In the genomic region with DNA sequence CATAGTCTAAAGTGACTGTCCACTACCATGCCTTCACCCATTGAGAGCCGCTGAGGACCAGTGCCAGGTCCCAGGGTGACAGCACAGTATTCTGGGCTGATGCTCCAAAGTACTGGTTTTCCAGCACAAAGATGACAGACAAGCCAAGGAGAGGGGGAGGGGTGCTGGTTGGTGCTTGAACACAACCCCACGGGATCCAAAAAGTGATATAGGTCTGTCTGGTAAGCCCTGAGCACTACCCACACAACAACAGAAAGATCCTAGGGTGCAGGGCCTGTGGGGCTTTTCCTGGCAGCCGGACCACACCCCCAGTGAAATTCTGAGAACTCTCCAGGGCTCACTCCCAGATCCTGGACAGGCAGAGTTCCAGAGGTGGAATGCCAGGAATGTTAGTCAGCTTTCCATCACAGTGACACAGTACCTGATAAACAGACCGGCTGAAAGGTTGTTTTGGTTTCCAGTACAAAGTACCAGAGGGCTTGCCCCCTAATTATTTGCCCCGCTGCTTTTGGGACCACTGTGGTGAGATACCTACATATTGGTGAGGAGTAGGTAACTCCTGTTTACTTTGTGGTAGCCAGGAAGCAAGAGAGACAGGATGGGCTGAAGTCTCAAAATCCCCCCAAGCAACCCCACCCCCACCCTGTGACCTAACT, we compare ENCODE assay signal across 9 mouse cellular contexts. TPM values are rescaled to one million over a fixed set of nuclear protein-coding genes. Genes with fewer than 3 reads are reported as not detected.
DNase-seq lines count a peak whose midpoint lies in the region; ATAC-seq and TF ChIP-seq lines count a peak whose summit lies in the region.
"Had no signal": no experiment of that assay in that cellular context is flagged by ENCODE, and none has a peak within 500 bp of the region (broad histone marks: within the 10 kb centered on the region; RNA-seq: fewer than 3 reads in every experiment).

No protein-coding gene starts in this region.

- DNase-seq in midbrain, embryonic 10.5 days (ENCODE audit: low spot score) = no peak
- no peak for DNase-seq in midbrain, postnatal 0 days (ENCODE audit: low spot score)
- peak; percentile 76 to 85 for DNase-seq in heart, postnatal 36 days
- DNase-seq in frontal cortex, postnatal 10 days (ENCODE audit: low spot score in 2 of 2) = no peak
- no peak for DNase-seq in left cerebral cortex, adult 18-20 months (ENCODE audit: low spot score in 2 of 2)

- H3K9ac ChIP-seq in midbrain, postnatal 0 days (replicated peaks; ENCODE audit: low read length, poor library complexity, severe bottlenecking) = no peak overlapping the region
- H3K9ac ChIP-seq in liver, embryonic 15.5 days = no peak overlapping the region
- H3K9ac ChIP-seq: neural tube, embryonic 12.5 days had no signal

- peaks cover 58% of the 10 kb centered on the region for H3K4me1 ChIP-seq in midbrain, embryonic 10.5 days
- H3K4me1 ChIP-seq in midbrain, postnatal 0 days (ENCODE audit: insufficient read depth, low read length) = peaks cover 6% of the 10 kb centered on the region; the same call in 1 of the 2 replicates
- no peaks in the 10 kb centered on the region for H3K4me1 ChIP-seq in cortical plate, adult 2 months (ENCODE audit: control insufficient read depth, insufficient read depth, low read length)
- peaks cover 55% of the 10 kb centered on the region for H3K4me1 ChIP-seq in liver, embryonic 15.5 days (replicated peaks)

- intact Hi-C loops in heart, postnatal 36 days (cut with DNase I) = loop anchor here (1.0 to 5.0 kb wide), 2 partner anchors 30 to 115 kb away; partner anchors contain the start of gene Zbed4

- TF ChIP-seq CTCF in midbrain, postnatal 0 days (IDR thresholded peaks at IDR 0.05) = no peak
- no peak for TF ChIP-seq CTCF in cortical plate, adult 2 months (IDR thresholded peaks at IDR 0.05; ENCODE audit: extremely low read depth, insufficient read depth, low read length)

- no peak for ATAC-seq in midbrain, postnatal 0 days (ENCODE audit: low FRiP score)
- ATAC-seq in liver, embryonic 15.5 days (ENCODE audit: insufficient read depth) = peak; percentile 3; the same call in 1 of the 2 replicates
- ATAC-seq in frontal cortex, adult (ENCODE audit: low TSS enrichment) = no peak

- no peak for TF ChIP-seq POLR2A in cortical plate, adult 2 months (IDR thresholded peaks at IDR 0.05; ENCODE audit: extremely low read depth, insufficient read depth, low read length)

- 0 out of 2 replicates have a peak, but pooled peaks cover 7% of the 10 kb centered on the region for H3K9me3 ChIP-seq in midbrain, embryonic 10.5 days (replicated peaks)
- no peaks in the 10 kb centered on the region for H3K9me3 ChIP-seq in midbrain, postnatal 0 days (ENCODE audit: low read length)
- H3K9me3 ChIP-seq in liver, embryonic 15.5 days (replicated peaks) = no peaks in the 10 kb centered on the region

- WGBS in midbrain, embryonic 10.5 days = 43% methylated on average over 5 of the region's 5 CpGs
- 33% methylated on average over 5 of the region's 5 CpGs for WGBS in midbrain, postnatal 0 days
- WGBS in liver, embryonic 15.5 days (ENCODE audit: insufficient replicate concordance) = 29% methylated on average over 5 of the region's 5 CpGs

- peak overlapping the region; percentile 50 for H3K27ac ChIP-seq in midbrain, embryonic 10.5 days (replicated peaks)
- H3K27ac ChIP-seq in midbrain, postnatal 0 days (ENCODE audit: low read depth, low read length) = no peak overlapping the region
- peak overlapping the region; percentile 13 for H3K27ac ChIP-seq in cortical plate, adult 2 months (ENCODE audit: insufficient read depth, low read length)
- H3K27ac ChIP-seq in liver, embryonic 15.5 days (replicated peaks) = peak overlapping the region; percentile 74
- H3K27ac ChIP-seq: neural tube, embryonic 12.5 days had no signal

- H3K4me2 ChIP-seq in midbrain, postnatal 0 days (ENCODE audit: low read depth, low read length, poor library complexity, severe bottlenecking) = no peak overlapping the region
- H3K4me2 ChIP-seq in liver, embryonic 15.5 days = no peak overlapping the region
- H3K4me2 ChIP-seq: neural tube, embryonic 12.5 days had no signal

- no peaks in the 10 kb centered on the region for H3K27me3 ChIP-seq in midbrain, embryonic 10.5 days (ENCODE audit: low read depth, poor library complexity, severe bottlenecking)
- no peaks in the 10 kb centered on the region for H3K27me3 ChIP-seq in midbrain, postnatal 0 days (ENCODE audit: insufficient read depth, low read length)
- 0 out of 2 replicates have a peak, but pooled peaks cover 8% of the 10 kb centered on the region for H3K27me3 ChIP-seq in liver, embryonic 15.5 days
- H3K27me3 ChIP-seq: neural tube, embryonic 12.5 days had no signal

- H3K4me3 ChIP-seq in midbrain, embryonic 10.5 days = no peak overlapping the region
- no peak overlapping the region for H3K4me3 ChIP-seq in midbrain, postnatal 0 days (ENCODE audit: low read depth, low read length)
- no peak overlapping the region for H3K4me3 ChIP-seq in cortical plate, adult 2 months (ENCODE audit: insufficient read depth, low read length)
- H3K4me3 ChIP-seq in liver, embryonic 15.5 days (replicated peaks) = no peak overlapping the region
- H3K4me3 ChIP-seq: neural tube, embryonic 12.5 days had no signal

- H3K36me3 ChIP-seq in midbrain, embryonic 10.5 days = peaks cover 41% of the 10 kb centered on the region
- H3K36me3 ChIP-seq in midbrain, postnatal 0 days (ENCODE audit: insufficient read depth, low read length) = peaks cover 27% of the 10 kb centered on the region
- peaks cover 15% of the 10 kb centered on the region for H3K36me3 ChIP-seq in liver, embryonic 15.5 days (replicated peaks)

RNA-seq across cellular contexts. Expression of gene Pim3, which starts 5.5 kb away (rescaled TPM):
- 36.9 TPM in 2 replicates for polyA plus RNA-seq in midbrain, embryonic 10.5 days (2016; fragmentation: Nextera tagmentation; extraction: Ambion mirVana)
- 78.0 and 95.4 TPM in 2 replicates for total RNA-seq in midbrain, postnatal 0 days (2014; rRNA removed)
- polyA plus RNA-seq in midbrain, postnatal 0 days (2015; fragmentation: Nextera tagmentation; extraction: Ambion mirVana) = 69.1 and 72.5 TPM in 2 replicates
- polyA plus RNA-seq in cortical plate, adult 2 months (2012; rRNA removed) = 14.2 and 16.7 TPM in 2 replicates
- total RNA-seq in heart, postnatal 36 days (2021) = 100 to 1,000 TPM; 120 to 134 TPM
- 22.0 and 34.4 TPM in 2 replicates for polyA plus RNA-seq in liver, embryonic 15.5 days (2015; fragmentation: Nextera tagmentation; extraction: Ambion mirVana)
- 10 to 100 TPM; 36.3 to 45.9 TPM for total RNA-seq in left cerebral cortex, adult 18-20 months (2021)

RNA-seq across cellular contexts. Expression of gene Creld2, which starts 48.0 kb away (rescaled TPM):
- polyA plus RNA-seq in midbrain, embryonic 10.5 days (2016; fragmentation: Nextera tagmentation; extraction: Ambion mirVana) = 94.7 and 110 TPM in 2 replicates
- total RNA-seq in midbrain, postnatal 0 days (2014; rRNA removed) = 25.4 and 31.5 TPM in 2 replicates
- 38.2 and 41.7 TPM in 2 replicates for polyA plus RNA-seq in midbrain, postnatal 0 days (2015; fragmentation: Nextera tagmentation; extraction: Ambion mirVana)
- polyA plus RNA-seq in cortical plate, adult 2 months (2012; rRNA removed) = 25.7 and 26.6 TPM in 2 replicates
- total RNA-seq in heart, postnatal 36 days (2021) = 10 to 100 TPM; 16.5 to 27.9 TPM
- 39.6 and 46.2 TPM in 2 replicates for polyA plus RNA-seq in liver, embryonic 15.5 days (2015; fragmentation: Nextera tagmentation; extraction: Ambion mirVana)
- 10 to 100 TPM; 26.6 to 33.3 TPM for total RNA-seq in left cerebral cortex, adult 18-20 months (2021)

RNA-seq across cellular contexts. Expression of gene Alg12, which starts 48.4 kb away (rescaled TPM):
- polyA plus RNA-seq in midbrain, embryonic 10.5 days (2016; fragmentation: Nextera tagmentation; extraction: Ambion mirVana) = 11.7 and 11.9 TPM in 2 replicates
- total RNA-seq in midbrain, postnatal 0 days (2014; rRNA removed) = 9.3 and 11.5 TPM in 2 replicates
- 5.5 and 7.0 TPM in 2 replicates for polyA plus RNA-seq in midbrain, postnatal 0 days (2015; fragmentation: Nextera tagmentation; extraction: Ambion mirVana)
- 17.0 and 17.5 TPM in 2 replicates for polyA plus RNA-seq in cortical plate, adult 2 months (2012; rRNA removed)
- 10 to 100 TPM in 1 of 2 experiments, 1 to 10 TPM in 1; 8.9 to 10.1 TPM for total RNA-seq in heart, postnatal 36 days (2021)
- 5.5 and 6.0 TPM in 2 replicates for polyA plus RNA-seq in liver, embryonic 15.5 days (2015; fragmentation: Nextera tagmentation; extraction: Ambion mirVana)
- total RNA-seq in left cerebral cortex, adult 18-20 months (2021) = 10 to 100 TPM; 13.0 to 13.6 TPM

Comparison
In these comparisons a context has a peak if more than half of its experiments do, and no peak if none do; other contexts are left out.
1. DNase-seq: peak in heart, postnatal 36 days (2 of 2); none in midbrain, embryonic 10.5 days (single experiment), midbrain, postnatal 0 days (single experiment), frontal cortex, postnatal 10 days (0 of 2) and left cerebral cortex, adult 18-20 months (0 of 2).